Mouse (Mus musculus) layer of hippocampus, postnatal 10 days (tissue): ENCODE data around the gene 4930447C04Rik. TPM values are rescaled to one million over a fixed set of nuclear protein-coding genes. Genes with fewer than 3 reads are reported as not detected.
A peak's percentile ranks its signal among the peaks of the same experiment; 100 is the strongest.

Source experiments
- DNase-seq, 2 experiments: peaks; one replicate each; pipeline ENCODE4 v3.0.0; 2021; ENCODE audit warnings: low spot score in 2 of 2
- total RNA-seq, 2 experiments: library from RNA; stranded (reverse); gene quantifications; 2 replicates each; pipeline ENCODE4 v1.2.3; 2021

Gene 4930447C04Rik
- total RNA-seq, 2 experiments from 2014 or later, result 3.8 to 6.6 TPM

DNA sequence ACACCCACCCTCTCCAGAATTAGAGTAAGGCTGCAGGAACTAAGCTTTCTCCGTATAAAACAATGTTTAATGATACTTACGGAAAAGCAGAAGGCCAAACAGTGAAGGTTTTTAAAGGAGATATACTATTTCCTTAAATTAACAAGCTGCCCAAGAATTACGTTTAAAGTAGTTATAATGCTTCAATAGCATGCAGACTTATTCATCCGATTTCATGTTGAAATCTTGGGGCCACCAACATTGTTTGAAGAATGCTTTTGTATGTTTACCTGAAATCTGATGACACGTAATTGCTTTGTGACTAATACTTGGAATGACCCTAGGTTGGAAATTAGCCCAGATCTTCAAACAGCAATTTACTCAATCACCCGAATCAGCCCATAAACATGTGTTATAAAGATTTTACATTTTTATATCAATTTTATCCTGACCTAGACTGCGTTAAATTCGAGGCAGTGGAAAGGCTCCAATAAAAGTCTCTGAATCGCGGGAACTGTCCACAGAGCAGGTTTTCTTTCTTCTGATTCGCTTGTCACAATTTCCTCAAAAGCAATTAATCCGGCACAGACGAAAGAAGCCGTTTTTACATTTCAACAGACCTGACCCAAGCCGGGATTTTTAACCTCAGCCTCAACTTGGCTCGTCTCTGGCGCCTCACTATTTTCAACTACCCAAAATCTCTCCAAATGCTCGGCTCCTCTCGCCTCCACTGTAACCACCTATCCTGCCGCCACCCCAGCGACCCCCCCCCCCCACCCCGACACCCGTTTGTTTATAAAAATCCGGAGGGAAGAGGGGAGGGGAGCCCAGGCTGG lies 4.0 kb upstream of the 4930447C04Rik start:
- DNase-seq, result no peak

DNA sequence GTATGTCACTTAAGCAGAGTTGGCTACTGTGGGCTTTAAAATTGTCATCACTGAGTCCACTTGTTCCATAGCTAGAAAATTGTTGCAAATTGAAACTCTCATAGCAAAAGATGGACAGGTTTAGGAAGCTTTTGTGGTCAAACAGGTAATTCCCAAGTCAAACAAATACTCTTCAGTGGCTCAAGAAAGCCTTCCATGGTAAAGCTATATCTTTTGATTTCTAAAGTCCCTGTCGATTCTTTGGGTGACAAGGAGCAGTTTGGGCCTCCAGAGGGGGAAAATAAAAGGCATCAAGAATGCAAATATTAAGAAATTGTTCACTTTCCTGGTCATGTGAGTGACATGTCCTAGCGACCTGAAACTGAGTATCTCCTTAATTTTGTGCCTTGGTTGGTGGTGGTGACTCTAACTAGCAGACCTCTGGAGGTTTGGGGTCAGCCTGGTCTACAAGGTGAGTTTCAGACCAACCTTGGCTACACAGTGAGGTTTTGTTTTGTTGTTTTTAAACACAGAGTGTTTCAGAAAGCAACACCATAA lies 3.1 kb upstream of the 4930447C04Rik start:
- DNase-seq, result no peak

DNA sequence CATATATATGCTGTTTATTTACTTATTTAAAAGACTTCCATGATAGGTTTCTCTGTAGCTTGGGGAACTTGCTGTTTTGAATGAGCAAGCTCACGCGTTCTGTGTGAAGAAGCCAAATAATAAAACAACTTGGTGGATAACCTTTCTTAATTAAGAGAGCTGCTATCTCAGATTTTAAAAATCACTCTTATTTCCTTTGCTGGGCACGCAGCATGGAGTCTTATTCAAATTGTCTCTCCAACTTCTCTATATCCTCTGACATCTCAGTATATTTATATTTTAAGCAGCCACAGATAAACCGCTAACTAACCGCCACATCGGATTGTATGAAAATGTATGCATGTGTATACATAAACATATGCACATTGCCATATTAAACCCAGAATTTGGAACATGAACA lies 1.6 kb upstream of the 4930447C04Rik start:
- DNase-seq, result no peak

DNA sequence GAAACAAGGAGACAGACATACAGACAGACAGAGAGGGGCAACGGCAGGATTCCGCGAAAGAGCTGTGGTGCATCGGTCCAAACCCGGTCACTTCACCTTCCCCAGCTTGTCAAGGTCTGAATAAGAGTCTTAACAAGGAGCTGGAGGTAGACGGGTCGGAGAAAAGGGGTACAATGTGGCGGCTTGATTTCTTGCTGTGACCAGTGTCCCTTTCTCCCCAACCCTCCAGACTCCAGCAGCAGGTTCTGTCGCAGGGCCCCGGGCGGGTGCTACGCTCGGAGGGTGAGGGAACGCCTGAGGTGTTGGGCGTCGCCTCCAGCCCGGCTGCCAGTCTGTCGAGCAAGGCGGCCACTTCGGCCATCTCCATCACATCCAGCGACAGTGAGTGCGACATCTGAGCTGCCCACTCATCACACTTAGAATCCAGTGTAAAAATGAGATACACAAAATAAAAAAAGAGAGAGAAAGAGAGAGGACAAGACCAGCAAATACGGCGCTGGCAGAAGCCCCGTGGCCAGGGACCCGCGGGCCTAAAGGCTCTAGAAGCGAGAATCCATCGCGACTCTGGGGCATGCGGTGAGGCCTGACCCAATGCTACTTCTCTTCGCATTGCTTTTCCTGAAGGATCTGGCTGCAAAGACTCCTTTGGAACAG lies 951 bp upstream of the 4930447C04Rik start:
- DNase-seq, result no peak

- no peak for DNase-seq
Observed at GRCm38 (mm10) chr12:72940822-72941397, 336 bp upstream of the 4930447C04Rik start.

DNA sequence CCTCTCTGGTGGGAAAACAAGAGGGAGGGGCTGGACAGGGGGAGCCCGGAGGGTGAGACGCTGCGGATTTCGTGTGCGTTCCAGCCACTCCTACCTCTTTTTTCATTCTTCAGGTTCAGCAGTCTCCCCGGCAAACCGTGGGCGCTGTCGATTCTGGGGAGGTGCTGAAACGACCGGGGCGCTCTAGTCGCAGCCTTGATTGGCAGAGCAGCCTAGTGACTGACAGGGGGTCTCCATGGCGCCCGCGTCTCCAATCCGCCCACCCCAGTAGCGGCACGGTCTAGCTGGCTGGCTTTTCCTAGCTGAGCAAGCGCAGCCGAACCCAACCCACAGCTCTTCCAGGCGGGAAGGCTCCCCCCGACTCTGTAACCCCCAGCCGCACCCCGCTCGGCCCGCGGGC lies 958 bp downstream of the 4930447C04Rik start, which contains the start of gene Six6:
Gene Six6, plus strand, starts transcription at position 277 of the 400 bp plus-strand sequence.
- DNase-seq, result no peak

DNA sequence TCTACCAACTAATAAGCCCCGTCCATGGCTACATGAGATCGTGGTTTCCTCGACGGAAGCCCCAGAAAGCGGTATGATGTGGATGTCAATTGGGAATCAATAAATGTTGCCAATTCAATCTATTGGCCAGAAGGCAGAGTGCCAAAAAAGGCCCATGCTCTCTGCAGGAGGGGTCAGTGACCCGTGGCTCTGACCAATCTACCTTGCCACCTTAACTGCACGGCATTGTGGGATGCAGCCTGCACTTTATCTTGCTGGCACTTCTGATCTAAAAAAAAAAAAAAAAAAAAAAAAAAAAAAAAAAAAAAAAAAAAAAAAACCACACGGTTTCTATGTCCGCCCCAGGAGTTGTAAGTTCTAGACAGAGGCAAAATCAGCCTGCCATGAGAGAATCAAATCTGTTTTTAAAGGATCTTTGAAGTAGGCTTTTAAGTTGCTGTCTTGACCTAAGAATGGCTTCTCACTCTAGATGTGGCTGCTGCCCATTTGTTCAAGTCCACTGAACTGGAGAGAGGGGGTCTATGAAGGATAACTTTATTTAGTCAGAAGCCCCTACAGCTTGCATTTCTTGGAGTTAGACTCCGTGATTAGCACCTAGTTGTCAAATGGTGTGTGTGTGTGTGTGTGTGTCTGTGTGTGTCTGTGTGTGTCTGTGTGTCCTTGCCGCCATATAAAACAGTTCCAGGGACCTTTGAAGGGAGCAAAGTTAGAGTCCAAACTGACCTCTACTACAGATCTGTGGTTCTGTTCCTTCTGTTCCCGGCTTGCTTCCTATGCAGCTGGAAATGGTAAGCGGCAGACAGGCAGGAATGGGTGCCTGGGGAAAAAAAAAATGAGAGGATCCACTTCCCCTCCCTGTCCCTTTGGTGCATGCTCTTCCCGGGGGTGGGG lies 1.7 kb downstream of the 4930447C04Rik start:
- no peak for DNase-seq

DNA sequence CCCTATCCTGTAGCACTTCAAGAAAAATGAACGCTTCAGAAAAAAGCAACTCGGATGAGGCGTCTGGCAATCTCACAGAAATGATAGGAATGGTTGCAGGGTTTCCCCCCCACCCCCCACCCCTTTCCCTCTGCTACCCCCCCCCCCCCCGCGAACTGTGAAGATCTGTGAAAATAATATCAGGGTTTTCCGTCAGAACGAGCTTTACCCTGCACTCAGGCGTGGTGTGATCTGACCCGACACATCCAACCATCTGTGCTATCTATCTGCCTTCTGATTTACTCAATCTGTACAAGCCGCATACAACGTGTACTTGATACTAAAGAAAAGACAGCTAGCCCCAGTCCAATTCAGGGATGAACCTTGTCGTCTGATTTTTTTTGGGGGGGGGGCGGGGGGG lies 2.4 kb downstream of the 4930447C04Rik start:
- no peak for DNase-seq

GRCm38 (mm10) chr12:72937537-72938120 lies 2.9 kb downstream of the 4930447C04Rik start:
- DNase-seq, result no peak

GRCm38 (mm10) chr12:72936751-72937150 lies 3.8 kb downstream of the 4930447C04Rik start:
- no peak for DNase-seq

- peak in 1 of 2 experiments; percentile 11 for DNase-seq
Observed at GRCm38 (mm10) chr12:72917159-72917993, 23.2 kb downstream of the 4930447C04Rik start.

DNA sequence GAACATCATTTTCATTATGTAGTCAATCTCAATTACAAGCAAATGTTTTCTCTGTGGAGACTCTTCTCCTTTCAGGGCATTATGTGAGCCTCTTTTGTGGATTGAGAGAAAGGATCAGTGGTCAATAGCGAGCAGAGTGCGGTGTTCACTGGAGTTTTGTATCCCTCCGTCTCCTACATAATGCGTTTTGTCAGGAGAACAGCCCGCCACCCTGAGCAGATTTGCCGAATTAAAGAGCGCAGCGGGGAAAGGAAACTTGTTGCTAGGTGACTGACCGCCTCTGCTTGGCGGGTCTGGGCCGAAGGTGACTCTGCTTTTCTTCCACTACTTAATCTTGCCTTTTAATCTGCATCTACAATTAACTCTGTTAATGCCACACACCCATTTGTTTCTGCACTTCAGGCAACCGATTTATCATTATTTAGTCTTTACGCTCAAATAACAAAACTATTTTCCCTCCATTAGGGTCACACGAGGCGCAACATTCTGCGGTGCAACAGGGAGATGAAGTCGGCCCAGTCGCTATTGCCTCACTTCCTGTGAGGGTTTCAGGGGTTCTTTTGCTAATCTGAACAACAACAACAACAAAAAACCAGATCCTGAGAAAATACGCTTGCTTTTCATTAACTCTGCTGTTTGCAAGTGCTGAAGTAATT lies 86.1 kb downstream of the 4930447C04Rik start:
- no peak for DNase-seq

DNA sequence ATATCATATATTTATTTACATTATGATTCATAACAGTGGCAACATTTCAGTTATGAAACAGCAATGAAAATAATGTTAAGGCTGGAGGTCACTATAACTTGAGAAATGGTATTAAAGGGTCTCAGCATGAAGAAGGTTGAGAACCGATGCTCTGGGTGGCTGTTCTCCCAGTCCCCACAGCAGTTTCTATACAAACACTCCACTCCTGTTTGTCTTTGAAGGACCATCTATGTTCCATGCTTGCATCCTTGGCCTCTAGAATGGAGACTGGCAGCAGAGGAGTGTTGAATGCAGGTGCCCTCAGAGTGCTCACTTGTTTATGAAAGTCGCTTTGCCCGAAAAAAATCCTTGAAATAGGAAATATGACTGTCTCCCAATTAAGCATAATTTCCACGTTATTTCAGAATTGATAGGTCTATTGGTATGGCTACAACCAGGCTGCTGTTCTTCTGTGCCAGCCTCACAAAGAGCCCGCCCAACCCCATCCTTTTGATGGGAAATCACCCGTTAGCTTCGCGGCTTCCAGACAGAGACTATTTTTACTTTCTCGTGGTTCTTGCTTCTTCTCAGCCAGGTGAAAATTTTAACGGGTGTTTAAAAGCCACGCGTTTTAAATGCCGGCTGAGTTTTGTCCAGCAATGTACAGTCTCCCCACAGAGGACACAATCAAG lies 87.0 kb downstream of the 4930447C04Rik start:
- no peak for DNase-seq

GRCm38 (mm10) chr12:72852264-72852663 lies 88.3 kb downstream of the 4930447C04Rik start:
- no peak for DNase-seq

DNA sequence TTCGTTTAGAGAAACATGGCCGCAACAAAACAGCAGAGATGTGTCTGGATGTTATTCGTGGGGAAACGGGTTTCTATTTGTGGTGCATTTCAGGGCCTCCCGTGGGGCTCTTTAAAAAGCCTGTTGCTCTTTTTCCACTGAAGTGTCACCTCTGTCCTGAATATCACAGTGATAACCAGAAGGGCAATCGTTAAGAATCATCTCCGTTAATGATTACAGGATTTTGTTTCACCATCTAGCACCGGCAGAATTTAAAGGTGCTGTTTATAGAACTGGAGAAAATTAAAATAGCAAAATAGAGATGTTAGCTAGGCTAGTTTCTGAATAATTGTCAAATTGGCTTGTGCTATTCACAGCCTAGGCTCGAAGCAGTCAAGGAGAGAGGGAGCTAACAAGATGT lies 90.4 kb downstream of the 4930447C04Rik start:
- DNase-seq, result no peak

DNA sequence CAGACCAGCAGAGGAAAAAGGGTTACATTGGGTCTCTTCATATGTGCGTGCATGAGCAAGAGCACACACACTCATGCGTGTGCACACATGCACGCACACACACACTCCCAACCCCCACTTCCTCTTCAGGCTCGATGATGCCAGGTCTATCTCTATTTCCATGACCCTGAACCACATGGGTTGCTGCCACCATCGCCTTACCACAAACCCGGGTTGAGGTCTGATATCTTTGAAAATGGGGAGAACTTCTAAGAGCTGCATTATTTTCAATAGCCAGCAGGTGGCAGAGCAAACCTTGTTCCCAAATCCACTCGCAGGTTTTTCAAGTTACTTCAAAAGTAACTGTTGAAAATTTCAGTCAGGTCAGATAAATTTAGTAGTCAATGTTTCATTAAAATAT lies 92.8 kb downstream of the 4930447C04Rik start:
- DNase-seq, result peak; percentile 56 to 65

- no peak for DNase-seq
Observed at GRCm38 (mm10) chr12:72845946-72846345, 94.6 kb downstream of the 4930447C04Rik start.

GRCm38 (mm10) chr12:72843973-72844620 lies 96.5 kb downstream of the 4930447C04Rik start:
- DNase-seq, result no peak
